Mouse (Mus musculus): ENCODE measurements around the gene St6galnac6.

St6galnac6 gene

DNA sequence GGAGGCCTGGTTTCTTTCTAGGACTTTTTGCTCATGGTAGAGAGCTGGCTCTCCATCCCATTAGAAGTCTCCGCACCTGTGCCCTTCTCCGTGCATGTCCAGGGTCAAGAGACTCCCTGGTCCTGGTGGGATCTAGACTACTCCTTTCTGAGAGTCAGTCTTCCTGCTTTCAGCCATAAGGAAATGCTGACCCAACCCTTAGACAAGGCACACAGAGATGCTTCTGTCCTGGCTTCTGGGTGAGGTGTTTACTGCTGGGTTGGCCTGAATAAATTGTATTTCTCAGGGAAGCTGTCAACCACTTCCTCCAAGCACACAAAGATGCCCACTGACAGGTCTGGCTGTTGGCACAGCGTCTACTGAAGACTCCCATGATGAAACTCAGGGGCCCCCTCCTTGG lies at the start of gene St6galnac6:
St6galnac6 (plus strand) TSS at position 301 of the 400 bp plus-strand sequence.
- no peak for DNase-seq (ENCODE audit: low spot score)

- no peak for DNase-seq (ENCODE audit: low spot score)
These were observed 49.7 kb upstream of the St6galnac6 start for GRCm38 (mm10) chr2:32549764-32550163.

DNA sequence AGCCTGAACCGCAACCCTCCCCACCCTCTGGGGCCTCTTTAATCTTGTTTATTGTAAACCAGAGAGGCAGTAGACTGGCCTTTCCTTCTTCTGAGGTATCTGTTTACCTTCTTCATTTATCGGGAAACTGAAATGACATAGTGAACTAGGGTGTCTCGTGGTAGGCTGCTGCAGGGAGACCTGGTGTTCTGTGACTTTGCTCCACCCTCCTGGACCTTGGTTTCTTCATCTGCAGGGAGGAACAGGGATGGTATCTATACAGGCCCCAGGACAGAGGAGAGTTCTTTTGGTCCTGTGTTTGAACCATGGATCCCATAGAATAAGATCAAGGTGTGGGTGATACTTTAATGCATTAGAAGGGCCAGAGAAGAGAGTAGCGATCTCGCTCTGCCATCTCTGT lies 48.3 kb upstream of the St6galnac6 start:
- DNase-seq (ENCODE audit: low spot score), result no peak

GRCm38 (mm10) chr2:32553592-32554148 lies 45.8 kb upstream of the St6galnac6 start:
- no peak for DNase-seq (ENCODE audit: low spot score)

DNA sequence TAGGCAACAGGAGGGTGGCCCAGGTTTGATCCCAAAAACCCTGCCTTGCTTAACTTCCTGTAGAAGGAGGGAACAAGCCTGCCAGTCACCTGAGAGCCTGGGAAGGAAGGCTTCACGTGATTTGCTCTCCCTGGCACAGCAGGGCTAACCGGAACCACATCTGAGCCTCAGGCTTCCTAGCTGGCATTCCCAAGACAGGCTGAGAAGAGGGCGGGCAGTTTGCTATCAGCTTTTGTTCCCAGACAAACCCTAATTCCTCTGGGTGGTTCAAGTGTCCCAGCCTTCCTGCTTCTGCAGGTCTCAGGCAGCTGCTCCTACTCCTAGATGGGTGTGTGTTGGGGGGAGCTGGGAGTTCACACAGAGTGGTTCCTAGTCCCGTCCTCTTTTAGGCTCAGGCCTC lies 44.0 kb upstream of the St6galnac6 start:
- no peak for DNase-seq (ENCODE audit: low spot score)

DNA sequence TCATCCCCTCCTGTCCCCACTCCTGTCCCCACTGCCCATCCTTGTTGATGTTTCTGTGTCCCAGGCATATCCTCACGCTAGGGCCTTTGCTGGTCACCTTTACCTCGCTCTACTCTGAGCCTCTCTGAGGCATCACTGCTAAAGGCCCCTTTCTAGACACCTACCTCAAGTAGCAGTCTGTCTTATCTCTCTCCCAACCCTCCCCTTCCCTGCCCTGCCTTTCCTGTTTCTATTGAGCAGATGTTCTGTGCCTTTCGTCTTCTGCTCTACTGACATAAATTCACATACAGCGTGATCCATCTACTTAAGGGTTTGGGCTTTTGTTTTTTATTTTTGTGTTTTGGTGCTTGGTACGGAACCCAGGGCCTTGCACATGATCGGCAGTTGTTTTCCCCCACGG lies 43.5 kb upstream of the St6galnac6 start:
- DNase-seq (ENCODE audit: low spot score), result no peak

GRCm38 (mm10) chr2:32559570-32559969 lies 39.9 kb upstream of the St6galnac6 start:
- no peak for DNase-seq (ENCODE audit: low spot score)

- DNase-seq (ENCODE audit: low spot score), result no peak
These were observed 32.9 kb upstream of the St6galnac6 start for GRCm38 (mm10) chr2:32566536-32567063.

DNA sequence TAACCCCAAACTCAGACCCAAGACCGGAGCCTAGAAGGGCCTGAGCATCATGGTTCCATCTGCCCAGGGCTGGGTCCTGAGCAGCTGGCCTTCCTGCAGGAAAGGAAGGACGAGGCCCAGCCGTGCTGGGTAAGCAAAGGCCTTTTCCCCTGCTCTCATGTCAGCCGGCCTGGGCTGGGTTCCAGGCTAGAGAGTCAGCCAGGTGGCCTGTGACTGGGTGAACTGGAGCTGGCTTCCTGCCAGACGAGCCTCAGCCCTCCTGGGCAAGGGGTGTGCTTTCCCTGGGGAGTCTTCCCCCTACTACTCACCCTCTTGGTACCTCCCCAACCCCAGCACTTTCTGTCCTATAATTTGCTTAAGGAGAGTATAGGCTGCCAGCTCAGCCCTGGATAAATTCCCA lies 31.4 kb upstream of the St6galnac6 start:
- DNase-seq (ENCODE audit: low spot score), result no peak

DNA sequence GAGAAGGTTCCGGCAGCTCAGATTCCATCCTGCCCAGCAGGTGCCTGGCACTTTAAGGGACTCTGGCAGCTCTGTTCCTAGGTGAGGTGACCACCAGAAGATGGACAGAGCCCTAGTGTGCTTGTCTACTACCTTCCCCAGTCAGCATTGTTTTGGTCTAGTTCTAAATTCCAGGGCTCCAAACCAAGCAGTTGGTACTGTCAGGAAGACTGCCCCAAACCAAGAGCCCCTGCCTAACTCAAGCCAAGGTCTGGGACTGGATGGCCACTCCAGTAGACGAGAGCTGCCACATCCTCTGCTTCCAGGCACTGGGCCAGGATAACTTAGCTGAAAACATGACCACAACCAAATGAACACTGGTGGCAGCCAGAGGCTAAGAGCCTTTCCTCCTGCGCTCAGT lies 30.6 kb upstream of the St6galnac6 start:
- no peak for DNase-seq (ENCODE audit: low spot score)

GRCm38 (mm10) chr2:32570698-32571494 lies 28.6 kb upstream of the St6galnac6 start, which contains the start of gene Dpm2:
Dpm2 (plus strand) TSS chr2:32570858.
- peak; percentile 57 for DNase-seq (ENCODE audit: low spot score)

DNA sequence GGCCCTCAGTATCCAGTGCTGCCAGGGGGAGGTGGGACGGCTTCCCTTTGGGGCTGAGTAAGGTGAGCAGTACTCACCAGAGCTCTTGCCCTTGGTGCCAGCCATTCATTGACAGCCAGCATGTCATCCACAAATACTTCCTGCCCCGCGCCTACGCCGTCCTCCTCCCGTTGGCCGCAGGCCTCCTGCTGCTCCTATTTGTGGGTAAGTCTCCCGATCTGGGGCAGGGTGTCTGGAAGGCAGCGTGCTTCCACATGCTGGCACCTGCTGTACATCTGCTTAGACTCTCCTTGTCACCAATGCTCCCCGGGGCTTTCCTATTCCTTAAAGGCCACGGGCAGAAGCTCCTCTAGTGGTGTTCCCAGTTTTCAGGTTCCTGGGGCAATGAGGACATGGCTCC lies 27.3 kb upstream of the St6galnac6 start:
- no peak for DNase-seq (ENCODE audit: low spot score)

DNA sequence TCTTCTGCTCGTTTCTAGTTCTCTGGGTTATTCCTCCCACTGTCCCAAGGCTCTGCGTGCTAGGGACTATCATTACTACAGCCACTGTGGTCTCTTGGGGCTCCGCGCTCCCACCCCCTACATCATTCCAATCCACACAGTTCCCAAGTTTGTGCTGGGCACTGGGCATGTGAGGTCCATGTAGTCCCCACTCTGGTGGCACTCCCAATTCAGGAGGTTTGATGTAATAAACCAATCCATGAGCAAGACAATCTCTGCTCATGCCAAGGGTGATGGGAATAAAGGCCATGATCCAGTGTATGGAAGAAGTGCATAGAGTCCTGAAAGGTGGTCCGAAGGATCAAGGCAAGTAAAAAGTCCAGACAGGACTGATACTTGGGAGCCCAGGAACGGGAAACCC lies 25.0 kb upstream of the St6galnac6 start, which contains the start of gene Pip5kl1:
Pip5kl1 (plus strand) TSS at position 301 of the 400 bp plus-strand sequence.
- no peak for DNase-seq (ENCODE audit: low spot score)

DNA sequence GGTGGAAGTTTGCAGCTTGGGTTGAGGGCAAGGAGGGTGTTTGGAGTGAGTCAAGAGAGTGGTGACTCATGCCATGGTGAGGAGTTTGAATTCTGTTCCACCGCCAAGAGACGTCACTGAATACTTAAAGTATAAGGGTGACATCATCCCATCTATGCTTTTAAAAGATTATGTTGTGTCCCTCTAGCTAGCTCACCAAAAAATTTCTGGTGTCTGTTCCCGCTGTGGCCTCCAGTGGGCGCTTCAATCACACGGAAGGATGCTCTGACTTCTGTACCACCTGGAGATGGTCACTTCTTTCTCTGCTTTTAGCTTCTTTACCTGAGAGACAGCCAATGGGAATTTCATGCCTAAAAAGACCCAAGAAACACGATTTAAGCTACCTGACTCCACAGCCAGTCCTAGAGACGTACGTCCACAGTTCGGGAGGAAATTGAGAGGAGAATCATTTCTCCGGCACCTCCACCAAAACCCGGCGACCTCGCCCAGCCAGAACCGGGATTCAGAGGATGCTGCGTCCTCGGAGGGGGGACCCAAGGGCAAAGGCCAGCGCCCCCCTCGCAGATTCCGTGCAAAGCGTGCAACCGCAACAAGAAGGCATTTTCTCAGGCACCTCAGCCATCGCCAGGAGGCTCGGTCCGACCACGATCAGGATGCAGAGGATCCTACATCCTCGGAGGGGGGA lies 24.5 kb upstream of the St6galnac6 start:
- no peak for DNase-seq (ENCODE audit: low spot score)

DNA sequence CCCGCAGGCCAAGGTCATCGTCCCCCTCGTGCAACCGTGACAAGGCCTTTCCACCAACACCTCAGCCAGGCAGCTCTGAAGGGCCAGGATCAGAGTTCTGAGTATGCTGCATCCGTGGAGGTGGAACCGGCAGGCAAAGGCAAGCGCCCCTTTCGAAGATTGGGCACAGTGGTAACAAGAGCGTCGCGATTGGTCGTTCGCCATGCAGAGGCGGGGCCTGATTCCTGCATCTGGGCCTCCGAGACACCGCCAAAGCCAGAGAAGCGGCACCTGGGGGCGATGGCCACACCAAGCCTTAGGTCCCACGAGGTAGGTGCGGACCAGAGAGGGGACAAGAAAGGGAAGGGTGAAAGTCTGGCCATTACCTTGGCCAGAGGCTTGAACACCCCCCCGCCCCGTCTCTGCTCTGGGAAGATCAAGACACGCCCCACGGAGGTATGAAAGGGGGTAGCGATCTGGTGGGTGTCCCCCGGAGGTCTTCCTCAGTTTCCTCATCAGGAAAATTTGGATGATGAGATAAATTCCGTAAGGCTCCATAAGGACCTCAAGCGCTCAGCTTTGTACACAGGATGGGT lies 23.8 kb upstream of the St6galnac6 start, which contains the start of gene 9430097D07Rik:
9430097D07Rik (minus strand) TSS at position 99 of the 575 bp plus-strand sequence.
- no peak for DNase-seq (ENCODE audit: low spot score)

DNA sequence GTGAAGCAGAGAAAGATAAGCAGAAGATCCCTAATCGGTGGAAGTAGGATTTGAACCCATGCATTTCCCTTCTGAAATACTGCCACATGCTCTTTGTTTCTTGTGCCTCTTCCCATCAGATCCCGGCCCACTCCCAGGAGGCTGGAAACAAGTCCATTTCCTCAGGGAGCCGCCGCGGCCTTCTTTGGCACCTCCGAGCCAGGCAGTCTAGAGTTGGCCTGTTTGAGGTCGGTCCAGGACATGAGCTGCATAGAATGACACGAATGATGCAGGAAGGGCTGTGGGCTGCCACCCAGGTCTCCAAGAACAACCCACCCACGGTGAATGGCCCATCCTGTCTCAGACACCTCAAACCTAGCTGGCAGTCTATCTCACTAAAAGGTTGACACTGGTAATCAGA lies 23.0 kb upstream of the St6galnac6 start:
- no peak for DNase-seq (ENCODE audit: low spot score)

- DNase-seq (ENCODE audit: low spot score), result no peak
These were observed 21.1 kb upstream of the St6galnac6 start for GRCm38 (mm10) chr2:32578146-32579046.

DNA sequence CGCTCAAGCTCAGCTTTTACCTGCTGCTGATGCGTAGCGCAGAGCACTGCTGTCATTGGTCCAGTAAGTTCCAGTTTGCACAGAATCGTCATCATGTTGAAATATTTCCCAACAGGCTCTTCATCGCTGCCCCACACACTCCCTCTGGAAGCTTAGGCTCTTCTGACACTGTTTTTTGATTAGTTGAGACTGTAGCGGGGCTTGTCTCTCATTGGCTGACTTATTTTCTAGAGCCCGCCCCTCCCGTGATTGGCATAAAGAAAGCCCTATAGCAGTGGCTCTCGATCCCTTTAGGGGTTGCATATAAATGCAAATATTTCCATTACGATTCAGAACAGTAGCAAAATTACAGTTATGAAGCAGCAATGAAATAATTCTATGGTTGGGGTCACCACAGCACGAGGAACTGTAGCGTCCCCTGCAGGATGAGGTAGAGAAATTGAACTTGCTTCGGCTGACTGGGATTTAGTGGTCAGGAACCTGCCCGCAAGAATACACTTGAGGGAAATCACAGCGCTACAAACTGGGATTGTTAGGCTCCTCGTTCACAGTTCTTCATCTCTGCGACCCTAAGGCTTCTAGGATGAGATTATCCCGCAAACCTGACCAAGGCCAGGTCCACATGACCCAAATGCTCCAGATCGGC lies 17.9 kb upstream of the St6galnac6 start:
- DNase-seq (ENCODE audit: low spot score), result no peak

- no peak for DNase-seq (ENCODE audit: low spot score)
These were observed 16.4 kb upstream of the St6galnac6 start for GRCm38 (mm10) chr2:32582830-32583799.
